Mouse (Mus musculus): Measurements from ENCODE around the gene Tas2r109.
"Not testable (repeated sequence)": the region's sequence is repeated elsewhere in the genome, so short reads cannot be mapped to it uniquely, and the experiment has no call there.

The Tas2r109 gene

DNA sequence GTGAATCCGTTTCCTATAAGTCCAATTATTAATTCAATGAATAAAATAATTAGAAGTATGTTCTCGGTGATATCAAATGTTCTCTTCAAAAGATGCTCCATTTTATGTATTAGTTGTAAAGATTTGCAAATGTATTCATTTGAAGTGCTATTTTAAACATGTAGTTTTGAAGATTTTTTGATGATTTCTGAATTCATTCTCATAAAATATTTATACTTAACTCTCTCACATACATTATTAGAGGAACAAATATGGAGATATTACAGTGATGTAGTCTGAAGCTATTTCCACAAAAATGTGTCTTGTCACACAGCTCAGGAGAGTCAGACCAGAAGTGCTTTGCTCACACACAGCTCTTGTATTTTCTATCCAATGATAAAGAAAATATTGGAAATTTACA, at the start of gene Tas2r109:
Tas2r109 (minus strand) TSS at position 101 of the 400 bp plus-strand sequence.
- DNase-seq, result no peak

DNA sequence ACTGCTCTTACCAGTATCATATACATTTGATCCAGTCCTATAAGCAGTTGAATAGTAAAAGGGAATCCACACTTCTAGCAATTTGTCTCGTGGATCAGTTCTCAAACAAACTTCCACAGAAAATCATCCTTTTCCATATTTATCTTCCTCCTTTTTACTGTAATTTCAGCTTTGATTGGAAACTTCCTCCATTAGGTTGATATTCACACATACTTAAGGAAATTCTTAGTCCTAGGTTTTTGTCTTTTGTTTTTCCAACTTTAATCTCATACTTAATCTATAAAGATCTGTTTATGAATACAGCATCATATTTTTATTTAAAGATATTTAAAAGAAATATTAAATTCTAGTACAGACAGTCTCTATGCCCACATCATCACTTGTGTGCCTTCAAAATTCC, 22.9 kb downstream of the Tas2r109 start, which contains the start of gene Tas2r131:
Tas2r131 (minus strand) TSS at position 101 of the 400 bp plus-strand sequence.
- no peak for DNase-seq

DNA sequence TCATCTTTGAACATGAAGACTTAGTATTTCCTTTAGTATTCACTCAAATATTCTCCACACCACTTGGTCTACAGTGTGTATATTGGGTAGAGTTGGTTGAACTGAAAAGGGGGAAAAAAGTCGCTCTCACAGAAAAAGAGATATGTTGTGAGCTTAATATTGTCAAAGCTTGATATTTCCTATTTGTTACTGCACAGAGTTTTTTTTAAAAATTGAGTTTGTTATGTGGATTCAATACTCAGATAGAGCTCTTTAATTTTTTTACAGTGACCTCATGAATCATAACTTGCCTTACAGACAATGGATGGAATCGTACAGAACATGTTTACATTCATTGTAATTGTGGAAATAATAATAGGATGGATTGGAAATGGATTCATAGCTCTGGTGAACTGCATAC, 30.0 kb downstream of the Tas2r109 start, which contains the start of gene Tas2r129:
Tas2r129 (plus strand) TSS at position 301 of the 400 bp plus-strand sequence.
- DNase-seq, result no peak

DNA sequence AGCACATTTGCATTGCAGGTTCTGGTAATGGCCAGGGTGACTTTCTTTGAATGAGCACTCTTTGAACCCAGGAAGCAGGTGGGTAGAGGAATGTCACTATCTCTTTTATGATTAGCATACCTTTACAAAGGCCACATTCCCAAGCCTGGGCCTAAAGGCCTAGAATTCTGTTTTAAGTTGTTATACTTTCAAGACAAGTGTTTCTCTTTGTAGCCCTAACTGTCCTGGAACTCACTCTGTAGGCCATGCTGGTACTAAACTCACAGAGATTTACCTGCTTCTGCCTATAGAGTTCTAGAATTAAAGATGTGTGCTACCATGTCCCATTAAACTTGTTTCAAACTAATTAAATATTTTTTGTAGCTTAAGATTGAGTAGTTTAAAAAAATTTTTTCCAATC, 39.4 kb downstream of the Tas2r109 start:
- not testable (repeated sequence) for DNase-seq
